4 mouse cellular contexts compared by ENCODE assay signal in the genomic region with DNA sequence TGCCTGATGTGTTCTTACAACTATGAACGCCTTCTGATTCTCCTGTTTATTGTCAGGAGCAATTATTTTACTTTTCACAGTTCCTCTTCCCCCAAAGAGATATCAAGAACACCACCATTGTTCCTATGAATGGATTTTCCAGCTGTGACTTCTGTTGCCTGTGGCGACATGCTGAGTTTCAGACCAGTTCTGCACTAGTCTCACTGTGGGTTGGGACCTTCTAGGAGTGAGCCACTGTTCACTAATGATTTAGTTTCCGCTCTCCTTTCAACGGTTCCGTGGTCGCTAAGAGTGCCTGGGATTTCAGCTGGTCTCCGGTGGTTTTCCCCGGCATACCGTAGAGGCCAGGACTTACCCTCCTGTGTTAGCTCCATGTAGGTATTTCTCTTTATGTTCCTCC.
"Had no signal": no experiment of that assay in that cellular context is flagged by ENCODE, and none has a peak within 500 bp of the region (broad histone marks: within the 10 kb centered on the region; RNA-seq: fewer than 3 reads in every experiment).

No protein-coding gene starts in this region.

- H3K27me3 ChIP-seq: limb, embryonic 15.5 days; midbrain, embryonic 12.5 days; neural tube, embryonic 13.5 days had no signal

- H3K9me3 ChIP-seq: limb, embryonic 15.5 days; midbrain, embryonic 12.5 days; neural tube, embryonic 13.5 days had no signal

- H3K27ac ChIP-seq: kidney, postnatal 0 days; limb, embryonic 15.5 days; midbrain, embryonic 12.5 days had no signal

- H3K9ac ChIP-seq: limb, embryonic 15.5 days; midbrain, embryonic 12.5 days had no signal

- H3K4me3 ChIP-seq: limb, embryonic 15.5 days; midbrain, embryonic 12.5 days; neural tube, embryonic 13.5 days had no signal

- H3K4me2 ChIP-seq: limb, embryonic 15.5 days; midbrain, embryonic 12.5 days; neural tube, embryonic 13.5 days had no signal

- H3K36me3 ChIP-seq: limb, embryonic 15.5 days; midbrain, embryonic 12.5 days; neural tube, embryonic 13.5 days had no signal
